Mouse (Mus musculus): ENCODE measurements around the gene Vsnl1.

Gene Vsnl1

GRCm38 (mm10) chr12:11384754-11385153 is 51.7 kb downstream of the Vsnl1 start:
- DNase-seq (ENCODE audit: low read depth, low spot score), result no peak

GRCm38 (mm10) chr12:11379396-11379795 is 57.0 kb downstream of the Vsnl1 start:
- no peak for DNase-seq (ENCODE audit: low read depth, low spot score)

GRCm38 (mm10) chr12:11370056-11370455 is 66.4 kb downstream of the Vsnl1 start:
- peak; percentile 5 for DNase-seq (ENCODE audit: low read depth, low spot score)

- no peak for DNase-seq (ENCODE audit: low read depth, low spot score)
Measured at GRCm38 (mm10) chr12:11367099-11367765, 69.2 kb downstream of the Vsnl1 start.

GRCm38 (mm10) chr12:11364870-11365269 is 71.5 kb downstream of the Vsnl1 start:
- no peak for DNase-seq (ENCODE audit: low read depth, low spot score)

- DNase-seq (ENCODE audit: low read depth, low spot score), result no peak
Measured at GRCm38 (mm10) chr12:11362435-11362834, 74.0 kb downstream of the Vsnl1 start.

- DNase-seq (ENCODE audit: low read depth, low spot score), result peak; percentile 49
Measured at GRCm38 (mm10) chr12:11350895-11351294, 85.5 kb downstream of the Vsnl1 start.

- no peak for DNase-seq (ENCODE audit: low read depth, low spot score)
Measured at GRCm38 (mm10) chr12:11349870-11350269, 86.5 kb downstream of the Vsnl1 start.

GRCm38 (mm10) chr12:11348423-11348822 is 88.0 kb downstream of the Vsnl1 start:
- no peak for DNase-seq (ENCODE audit: low read depth, low spot score)

- no peak for DNase-seq (ENCODE audit: low read depth, low spot score)
Measured at GRCm38 (mm10) chr12:11345963-11346362, 90.5 kb downstream of the Vsnl1 start.

- DNase-seq (ENCODE audit: low read depth, low spot score), result no peak
Measured at GRCm38 (mm10) chr12:11342020-11342600, 94.3 kb downstream of the Vsnl1 start.

GRCm38 (mm10) chr12:11338251-11338650 is 98.2 kb downstream of the Vsnl1 start:
- no peak for DNase-seq (ENCODE audit: low read depth, low spot score)

- peak; percentile 20 for DNase-seq (ENCODE audit: low read depth, low spot score)
Measured at GRCm38 (mm10) chr12:11336845-11337244, 99.6 kb downstream of the Vsnl1 start.

- DNase-seq (ENCODE audit: low read depth, low spot score), result no peak
Measured at GRCm38 (mm10) chr12:11326483-11326882, 109.9 kb downstream of the Vsnl1 start.

- no peak for DNase-seq (ENCODE audit: low read depth, low spot score)
Measured at GRCm38 (mm10) chr12:11324480-11324879, 111.9 kb downstream of the Vsnl1 start.

GRCm38 (mm10) chr12:11317671-11318070 is 118.7 kb downstream of the Vsnl1 start:
- no peak for DNase-seq (ENCODE audit: low read depth, low spot score)

GRCm38 (mm10) chr12:11313840-11314239 is 122.6 kb downstream of the Vsnl1 start:
- no peak for DNase-seq (ENCODE audit: low read depth, low spot score)

GRCm38 (mm10) chr12:11311106-11311505 is 125.3 kb downstream of the Vsnl1 start:
- DNase-seq (ENCODE audit: low read depth, low spot score), result no peak

- DNase-seq (ENCODE audit: low read depth, low spot score), result no peak
Measured at GRCm38 (mm10) chr12:11306753-11307645, 129.4 kb downstream of the Vsnl1 start.

- no peak for DNase-seq (ENCODE audit: low read depth, low spot score)
Measured at GRCm38 (mm10) chr12:11300858-11301257, 135.6 kb downstream of the Vsnl1 start.

GRCm38 (mm10) chr12:11286382-11286781 is 150.0 kb downstream of the Vsnl1 start:
- no peak for DNase-seq (ENCODE audit: low read depth, low spot score)

- DNase-seq (ENCODE audit: low read depth, low spot score), result no peak
Measured at GRCm38 (mm10) chr12:11281584-11281983, 154.8 kb downstream of the Vsnl1 start.

All from retina, postnatal 7 days (tissue).